Mouse (Mus musculus): ENCODE results near the gene Pip5k1c. TPM values are rescaled to one million over a fixed set of nuclear protein-coding genes. Genes with fewer than 3 reads are reported as not detected.

The Pip5k1c gene
- polyA plus RNA-seq, 1 experiment from 2014 or later, result 74.9 TPM

DNA sequence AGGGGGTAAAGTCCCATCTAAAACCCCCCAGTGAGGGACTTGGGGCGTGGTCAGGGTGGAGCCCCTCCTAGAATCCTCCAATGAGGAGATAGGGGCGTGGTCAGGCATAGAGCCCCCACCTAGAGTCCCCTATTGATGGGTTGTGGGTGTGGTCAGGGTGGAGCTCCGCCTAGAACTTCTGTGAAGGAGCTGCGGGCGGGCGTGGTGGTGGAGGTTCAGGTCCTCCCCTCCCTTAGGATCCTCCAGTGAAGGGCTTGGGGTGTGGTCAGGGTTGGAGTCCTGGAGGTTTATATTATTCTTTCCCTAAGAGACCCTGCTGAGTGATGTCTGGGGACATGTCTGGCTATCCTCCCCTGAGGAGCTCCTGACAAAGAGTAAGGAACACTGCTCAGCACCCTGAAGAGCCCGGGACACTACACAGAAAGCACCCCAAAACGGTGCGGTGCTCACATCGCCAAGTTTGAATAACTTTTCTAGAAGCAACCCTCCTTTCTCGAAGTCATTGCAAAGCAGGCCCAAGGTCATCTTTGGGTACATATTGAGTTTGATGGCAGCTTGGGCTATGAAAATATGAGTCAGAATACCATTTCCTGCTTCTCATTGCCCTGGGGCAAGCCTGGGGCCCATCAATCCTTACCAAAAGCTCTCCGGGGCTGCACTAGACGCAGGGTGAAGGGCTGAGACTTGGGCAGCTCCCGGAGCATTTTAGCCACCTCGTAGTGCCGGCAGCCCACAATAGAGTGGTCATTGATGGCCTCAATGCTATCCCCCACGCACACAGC, 48.0 kb downstream of the Pip5k1c start:
- no peaks in the 10 kb centered on the region for H3K9me3 ChIP-seq (ENCODE audit: control insufficient read depth, low read length)
- no peaks in the 10 kb centered on the region; the same call in 1 of the 2 replicates for H3K36me3 ChIP-seq (ENCODE audit: control insufficient read depth, insufficient read depth, low read length)
- ATAC-seq (replicated peaks; ENCODE audit: low FRiP score), result no peak
- no peak overlapping the region for H3K4me3 ChIP-seq (ENCODE audit: low read depth, low read length)
- H3K4me1 ChIP-seq (replicated peaks; ENCODE audit: control insufficient read depth, insufficient read depth, low read length), result no peaks in the 10 kb centered on the region; the same call in 1 of the 2 replicates
- WGBS, result 42% methylated on average over 17 of the region's 17 CpGs
- DNase-seq (ENCODE audit: low spot score), result no peak
- H3K9ac ChIP-seq (ENCODE audit: low read length), result no peak overlapping the region
- no peak overlapping the region for H3K27ac ChIP-seq (ENCODE audit: low read depth, low read length)
- no peak overlapping the region for H3K4me2 ChIP-seq (ENCODE audit: low read depth, low read length, severe bottlenecking)
- peaks cover 36% of the 10 kb centered on the region for H3K27me3 ChIP-seq (ENCODE audit: control insufficient read depth, insufficient read depth, low read length)

DNA sequence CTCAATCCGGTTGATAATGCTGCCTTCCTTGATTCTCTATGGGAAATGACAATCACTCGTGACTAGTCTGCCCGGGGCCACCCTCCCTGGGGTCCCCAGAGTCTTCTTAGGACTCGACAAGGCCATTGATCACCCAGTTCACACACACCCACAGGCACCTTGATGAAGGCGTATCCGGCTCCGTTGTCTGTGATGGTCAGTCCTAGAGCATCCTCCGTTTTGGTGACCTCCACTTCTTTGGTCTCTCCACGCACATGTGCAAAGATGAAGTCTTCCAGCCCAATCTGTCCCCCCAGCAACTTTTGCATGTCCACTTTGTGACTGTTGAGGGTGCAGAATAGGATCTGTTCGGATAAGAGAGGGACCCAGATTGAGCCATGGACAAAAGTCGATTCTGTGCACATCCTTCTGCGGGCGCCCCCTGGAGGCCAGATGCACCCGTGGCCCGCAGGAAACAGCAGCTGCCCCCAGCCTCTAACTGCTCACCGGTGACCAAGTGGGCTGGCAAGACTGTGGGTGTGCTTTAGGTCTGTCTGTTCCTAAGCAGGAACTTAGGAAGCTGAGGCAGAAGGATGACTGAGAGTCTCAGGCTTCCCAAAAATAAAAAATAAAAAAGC, 48.7 kb downstream of the Pip5k1c start:
- Histone ChIP-seq H3K27me3 (ENCODE audit: control insufficient read depth, insufficient read depth, low read length) (peaks cover 36% of the 10 kb centered on the region), H3K36me3 (ENCODE audit: control insufficient read depth, insufficient read depth, low read length) (no peaks in the 10 kb centered on the region; the same call in 1 of the 2 replicates)

GRCm38 (mm10) chr10:81342686-81343505, 50.1 kb downstream of the Pip5k1c start, which contains the start of gene Gipc3:
TSS of gene Gipc3 (minus strand) at chr10:81343266.
- Histone ChIP-seq H3K4me1 (replicated peaks; ENCODE audit: control insufficient read depth, insufficient read depth, low read length) (peaks cover 15% of the 10 kb centered on the region), H3K36me3 (ENCODE audit: control insufficient read depth, insufficient read depth, low read length) (no peaks in the 10 kb centered on the region; the same call in 1 of the 2 replicates), H3K4me3 (ENCODE audit: low read depth, low read length) (peak within 1 kb of the TSS; percentile 32), H3K27me3 (ENCODE audit: control insufficient read depth, insufficient read depth, low read length) (peaks cover 37% of the 10 kb centered on the region), H3K4me2 (ENCODE audit: low read depth, low read length, severe bottlenecking) (peak within 1 kb of the TSS; percentile 59), H3K27ac (ENCODE audit: low read depth, low read length) (no peak within 1 kb of the TSS), H3K9me3 (ENCODE audit: control insufficient read depth, low read length) (no peaks in the 10 kb centered on the region), H3K9ac (ENCODE audit: low read length) (peak within 1 kb of the TSS; percentile 41)
- no peak for DNase-seq (ENCODE audit: low spot score)
- no peak for ATAC-seq (replicated peaks; ENCODE audit: low FRiP score)
- WGBS, result 7% methylated on average over 40 of the region's 67 CpGs

More for the DNA sequence above, 48.7 kb downstream of the Pip5k1c start:
- WGBS, result 35% methylated on average over 16 of the region's 16 CpGs
- H3K27ac ChIP-seq (ENCODE audit: low read depth, low read length), result no peak overlapping the region
- H3K4me2 ChIP-seq (ENCODE audit: low read depth, low read length, severe bottlenecking), result no peak overlapping the region
- ATAC-seq (replicated peaks; ENCODE audit: low FRiP score), result no peak
- H3K4me3 ChIP-seq (ENCODE audit: low read depth, low read length), result no peak overlapping the region
- H3K9me3 ChIP-seq (ENCODE audit: control insufficient read depth, low read length), result no peaks in the 10 kb centered on the region
- DNase-seq (ENCODE audit: low spot score), result peak; percentile 86
- H3K9ac ChIP-seq (ENCODE audit: low read length), result no peak overlapping the region
- peaks cover 4% of the 10 kb centered on the region for H3K4me1 ChIP-seq (replicated peaks; ENCODE audit: control insufficient read depth, insufficient read depth, low read length)

GRCm38 (mm10) chr10:81344421-81345161, 51.8 kb downstream of the Pip5k1c start:
- 50% methylated on average over 8 of the region's 8 CpGs for WGBS
- H3K4me1 ChIP-seq (replicated peaks; ENCODE audit: control insufficient read depth, insufficient read depth, low read length), result peaks cover 21% of the 10 kb centered on the region
- ATAC-seq (replicated peaks; ENCODE audit: low FRiP score), result no peak

DNA sequence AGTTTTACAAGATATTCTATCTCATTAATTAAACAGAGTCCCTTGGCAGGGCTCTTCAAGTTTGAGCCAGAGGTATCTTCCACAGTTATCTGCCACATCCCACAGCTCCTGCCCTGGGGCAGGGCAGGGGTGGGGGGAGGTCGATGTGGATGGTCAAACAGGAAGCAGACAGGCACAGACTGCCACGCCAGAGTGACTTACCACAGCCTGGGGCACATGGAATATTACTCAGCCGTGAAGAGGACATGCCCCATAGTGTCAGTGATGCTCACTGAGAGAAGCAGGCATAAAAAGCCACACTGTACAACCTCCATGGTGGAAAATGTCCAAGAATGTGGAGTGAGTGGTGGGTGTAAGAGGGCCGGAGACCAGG, 52.4 kb downstream of the Pip5k1c start:
- ATAC-seq (replicated peaks; ENCODE audit: low FRiP score), result no peak
- Histone ChIP-seq H3K9me3 (ENCODE audit: control insufficient read depth, low read length) (no peaks in the 10 kb centered on the region), H3K27me3 (ENCODE audit: control insufficient read depth, insufficient read depth, low read length) (peaks cover 37% of the 10 kb centered on the region), H3K9ac (ENCODE audit: low read length) (no peak overlapping the region), H3K4me3 (ENCODE audit: low read depth, low read length) (no peak overlapping the region), H3K4me1 (replicated peaks; ENCODE audit: control insufficient read depth, insufficient read depth, low read length) (peaks cover 23% of the 10 kb centered on the region), H3K36me3 (ENCODE audit: control insufficient read depth, insufficient read depth, low read length) (no peaks in the 10 kb centered on the region; the same call in 1 of the 2 replicates), H3K27ac (ENCODE audit: low read depth, low read length) (no peak overlapping the region), H3K4me2 (ENCODE audit: low read depth, low read length, severe bottlenecking) (no peak overlapping the region)
- 78% methylated on average over 4 of the region's 4 CpGs for WGBS
- no peak for DNase-seq (ENCODE audit: low spot score)

More at GRCm38 (mm10) chr10:81344421-81345161, 51.8 kb downstream of the Pip5k1c start:
- Histone ChIP-seq H3K36me3 (ENCODE audit: control insufficient read depth, insufficient read depth, low read length) (no peaks in the 10 kb centered on the region; the same call in 1 of the 2 replicates), H3K4me2 (ENCODE audit: low read depth, low read length, severe bottlenecking) (no peak overlapping the region), H3K4me3 (ENCODE audit: low read depth, low read length) (no peak overlapping the region), H3K9me3 (ENCODE audit: control insufficient read depth, low read length) (no peaks in the 10 kb centered on the region), H3K9ac (ENCODE audit: low read length) (no peak overlapping the region), H3K27ac (ENCODE audit: low read depth, low read length) (no peak overlapping the region), H3K27me3 (ENCODE audit: control insufficient read depth, insufficient read depth, low read length) (peaks cover 37% of the 10 kb centered on the region)
- no peak for DNase-seq (ENCODE audit: low spot score)

DNA sequence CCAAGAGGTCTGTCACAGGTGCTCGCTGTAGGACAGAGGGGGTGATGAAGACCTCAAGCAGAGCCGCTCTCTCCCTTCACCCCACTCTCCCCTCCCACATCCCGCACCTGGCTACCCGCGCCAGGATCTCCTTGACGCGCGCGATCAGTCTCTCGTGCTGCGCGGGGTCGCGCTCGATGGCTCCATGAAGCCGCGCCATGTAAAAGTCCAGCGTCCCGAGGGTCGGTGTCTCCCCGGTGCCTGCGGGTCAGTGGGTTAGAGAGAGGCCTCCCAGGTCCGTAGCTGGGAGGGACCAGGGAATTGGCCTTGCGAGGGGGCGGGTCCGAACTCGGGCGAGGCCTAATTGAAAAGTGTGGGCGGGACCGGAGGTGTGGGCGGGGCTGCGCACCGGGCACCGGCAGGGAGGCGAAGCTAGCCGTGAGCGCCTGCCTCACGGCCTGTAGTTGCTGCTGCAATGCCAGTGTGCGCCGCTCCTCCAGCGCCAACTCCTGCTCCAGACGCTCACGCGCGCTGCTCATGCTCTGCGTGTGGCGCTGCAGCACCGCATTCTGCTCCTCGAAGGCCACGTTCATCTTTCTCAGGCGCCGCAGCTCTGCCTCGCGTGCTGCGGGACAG, 53.8 kb downstream of the Pip5k1c start:
- Histone ChIP-seq H3K4me3 (ENCODE audit: low read depth, low read length) (peak overlapping the region; percentile 21), H3K4me2 (ENCODE audit: low read depth, low read length, severe bottlenecking) (peak overlapping the region; percentile 42), H3K36me3 (ENCODE audit: control insufficient read depth, insufficient read depth, low read length) (no peaks in the 10 kb centered on the region; the same call in 1 of the 2 replicates), H3K9me3 (ENCODE audit: control insufficient read depth, low read length) (no peaks in the 10 kb centered on the region), H3K9ac (ENCODE audit: low read length) (peak overlapping the region; percentile 27), H3K4me1 (replicated peaks; ENCODE audit: control insufficient read depth, insufficient read depth, low read length) (peaks cover 23% of the 10 kb centered on the region), H3K27me3 (ENCODE audit: control insufficient read depth, insufficient read depth, low read length) (peaks cover 34% of the 10 kb centered on the region), H3K27ac (ENCODE audit: low read depth, low read length) (no peak overlapping the region)
- ATAC-seq (replicated peaks; ENCODE audit: low FRiP score) (no peak), DNase-seq (ENCODE audit: low spot score) (peak; percentile 87)
- 4% methylated on average over 55 of the region's 55 CpGs for WGBS

DNA sequence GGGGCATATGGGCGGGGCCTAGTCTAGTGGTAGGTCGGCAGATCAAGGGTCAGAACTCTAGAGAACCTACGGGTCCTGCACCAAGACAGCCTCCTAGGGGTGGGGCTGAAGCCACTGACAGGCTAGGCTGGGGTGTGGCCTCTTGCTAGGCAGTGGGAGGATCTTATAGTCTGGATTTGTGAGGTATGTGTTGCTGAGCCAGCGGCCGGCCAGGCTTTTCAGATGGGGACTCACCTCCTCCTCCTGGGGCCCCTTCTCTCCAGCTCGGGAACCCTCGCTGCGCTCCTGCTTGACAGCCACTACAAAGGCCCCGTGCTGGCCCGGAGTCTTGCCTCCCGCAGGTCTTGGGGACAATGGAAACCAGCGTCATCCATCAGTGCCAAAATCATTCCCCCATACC, 56.4 kb downstream of the Pip5k1c start:
- peak overlapping the region; percentile 77 for H3K4me3 ChIP-seq (ENCODE audit: low read depth, low read length)
- H3K27me3 ChIP-seq (ENCODE audit: control insufficient read depth, insufficient read depth, low read length), result peaks cover 10% of the 10 kb centered on the region
- DNase-seq (ENCODE audit: low spot score), result no peak

More for the DNA sequence above, 56.4 kb downstream of the Pip5k1c start:
- Histone ChIP-seq H3K4me2 (ENCODE audit: low read depth, low read length, severe bottlenecking) (peak overlapping the region; percentile 88), H3K27ac (ENCODE audit: low read depth, low read length) (no peak overlapping the region), H3K9me3 (ENCODE audit: control insufficient read depth, low read length) (no peaks in the 10 kb centered on the region), H3K4me1 (replicated peaks; ENCODE audit: control insufficient read depth, insufficient read depth, low read length) (peaks cover 23% of the 10 kb centered on the region), H3K36me3 (ENCODE audit: control insufficient read depth, insufficient read depth, low read length) (no peaks in the 10 kb centered on the region; the same call in 1 of the 2 replicates), H3K9ac (ENCODE audit: low read length) (peak overlapping the region; percentile 80)
- 1% methylated on average over 12 of the region's 12 CpGs for WGBS
- no peak for ATAC-seq (replicated peaks; ENCODE audit: low FRiP score)

All from forebrain, embryonic 11.5 days (tissue).